ENCODE assay signal across 13 mouse cellular contexts in the genomic region with DNA sequence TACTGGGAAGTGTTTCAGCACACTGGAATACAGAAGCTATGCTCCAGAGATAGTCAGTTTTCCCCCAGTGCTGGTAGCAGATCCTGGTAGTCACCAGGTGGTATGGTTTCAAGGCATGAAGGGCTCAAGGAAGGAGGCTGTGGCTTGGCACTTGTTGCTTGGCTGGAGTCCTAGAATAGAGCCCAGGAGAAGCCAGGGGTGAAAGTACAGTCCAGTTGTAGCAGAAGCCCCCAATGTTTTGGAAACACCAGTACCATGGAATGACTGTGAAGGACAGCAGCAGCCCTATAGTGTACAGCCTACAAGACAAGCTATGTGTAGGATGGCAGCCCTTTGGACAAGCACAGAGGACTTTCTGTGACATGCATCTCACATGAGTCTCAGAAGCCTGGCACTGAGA.
"Had no signal": no experiment of that assay in that cellular context is flagged by ENCODE, and none has a peak within 500 bp of the region (broad histone marks: within the 10 kb centered on the region; RNA-seq: fewer than 3 reads in every experiment).

No protein-coding gene starts in this region.

- H3K27me3 ChIP-seq: limb, embryonic 15.5 days; midbrain, embryonic 12.5 days; neural tube, embryonic 13.5 days; stomach, embryonic 15.5 days had no signal

- DNase-seq: layer of hippocampus, adult 9-11 months; layer of hippocampus, postnatal 36 days; lung, adult 18-20 months; retina, postnatal 1 day; right cerebral cortex, postnatal 4 days; thymus, postnatal 4 days had no signal

- H3K9me3 ChIP-seq: limb, embryonic 15.5 days; midbrain, embryonic 12.5 days; neural tube, embryonic 13.5 days; stomach, embryonic 15.5 days had no signal

- H3K9ac ChIP-seq: limb, embryonic 15.5 days; midbrain, embryonic 12.5 days; neural tube, embryonic 13.5 days; stomach, embryonic 15.5 days had no signal

- H3K27ac ChIP-seq: limb, embryonic 15.5 days; liver, embryonic 14.5 days; midbrain, embryonic 12.5 days; neural tube, embryonic 13.5 days; stomach, embryonic 15.5 days had no signal

- H3K4me3 ChIP-seq: limb, embryonic 15.5 days; midbrain, embryonic 12.5 days; neural tube, embryonic 13.5 days; stomach, embryonic 15.5 days had no signal

- H3K4me1 ChIP-seq: limb, embryonic 15.5 days had no signal

- ATAC-seq: intestine, embryonic 16.5 days; midbrain, embryonic 16.5 days had no signal

- H3K4me2 ChIP-seq: limb, embryonic 15.5 days; midbrain, embryonic 12.5 days; neural tube, embryonic 13.5 days; stomach, embryonic 15.5 days had no signal

- H3K36me3 ChIP-seq: limb, embryonic 15.5 days; midbrain, embryonic 12.5 days; neural tube, embryonic 13.5 days; stomach, embryonic 15.5 days had no signal
